Mouse (Mus musculus) kidney, adult 10 weeks (tissue): ENCODE data around the gene 4931440F15Rik. TPM values are rescaled to one million over a fixed set of nuclear protein-coding genes. Genes with fewer than 3 reads are reported as not detected.

Source experiments
- polyA plus RNA-seq: library from polyadenylated mRNA; stranded (reverse); fragments of 350-450 nt; fragmentation: Illumina TruSeq; extraction: RNeasy Lipid Tissue Mini Kit (QIAGEN cat#74804); gene quantifications from one replicate; pipeline ENCODE4 v1.2.3, GENCODE M21; 2014; ENCODE audit warnings: low read depth, low replicate concordance

Gene 4931440F15Rik
- not detected for polyA plus RNA-seq

DNA sequence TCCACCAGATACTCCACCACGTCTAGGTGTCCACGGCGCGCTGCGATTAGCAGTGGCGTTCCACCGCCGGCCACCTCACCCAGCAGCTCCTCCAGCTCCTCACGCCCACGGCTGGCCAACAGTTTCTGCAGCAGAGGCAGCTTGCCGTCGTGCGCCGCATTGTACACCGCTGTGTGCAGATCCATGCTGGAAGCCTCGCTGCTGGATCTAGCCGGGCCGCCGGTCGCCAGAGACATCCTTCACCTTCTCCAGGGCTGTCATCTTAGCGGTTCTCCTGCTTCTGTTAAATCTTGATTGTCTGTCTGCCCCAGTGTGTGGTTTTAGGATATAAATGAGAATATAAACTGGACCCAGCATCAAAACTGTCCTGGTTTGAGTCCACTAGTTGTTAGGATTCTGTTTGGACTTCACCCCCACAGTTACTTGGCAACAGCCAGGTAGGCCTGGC, at the start of gene 4931440F15Rik:
TSS of gene 4931440F15Rik (minus strand) at position 398 of the 448 bp plus-strand sequence.

Other genes starting within 250 kb of the 4931440F15Rik start
- gene Rtn4, start 132.7 kb downstream of the 4931440F15Rik start, polyA plus RNA-seq = 424 TPM
- 4.6 TPM for gene Eml6, start 200.4 kb upstream of the 4931440F15Rik start, polyA plus RNA-seq